Mouse (Mus musculus) heart, adult 10 weeks (tissue): ENCODE results near the gene Zbtb33. TPM values are rescaled to one million over a fixed set of nuclear protein-coding genes. Genes with fewer than 3 reads are reported as not detected.

Source experiments
- polyA plus RNA-seq: library from polyadenylated mRNA; stranded (reverse); fragments of 350-450 nt; fragmentation: Illumina TruSeq; extraction: RNeasy Lipid Tissue Mini Kit (QIAGEN cat#74804); gene quantifications from one replicate; pipeline ENCODE4 v1.2.3, GENCODE M21; 2014; ENCODE audit warnings: low read depth, low replicate concordance

The Zbtb33 gene
- 7.7 TPM for polyA plus RNA-seq

DNA sequence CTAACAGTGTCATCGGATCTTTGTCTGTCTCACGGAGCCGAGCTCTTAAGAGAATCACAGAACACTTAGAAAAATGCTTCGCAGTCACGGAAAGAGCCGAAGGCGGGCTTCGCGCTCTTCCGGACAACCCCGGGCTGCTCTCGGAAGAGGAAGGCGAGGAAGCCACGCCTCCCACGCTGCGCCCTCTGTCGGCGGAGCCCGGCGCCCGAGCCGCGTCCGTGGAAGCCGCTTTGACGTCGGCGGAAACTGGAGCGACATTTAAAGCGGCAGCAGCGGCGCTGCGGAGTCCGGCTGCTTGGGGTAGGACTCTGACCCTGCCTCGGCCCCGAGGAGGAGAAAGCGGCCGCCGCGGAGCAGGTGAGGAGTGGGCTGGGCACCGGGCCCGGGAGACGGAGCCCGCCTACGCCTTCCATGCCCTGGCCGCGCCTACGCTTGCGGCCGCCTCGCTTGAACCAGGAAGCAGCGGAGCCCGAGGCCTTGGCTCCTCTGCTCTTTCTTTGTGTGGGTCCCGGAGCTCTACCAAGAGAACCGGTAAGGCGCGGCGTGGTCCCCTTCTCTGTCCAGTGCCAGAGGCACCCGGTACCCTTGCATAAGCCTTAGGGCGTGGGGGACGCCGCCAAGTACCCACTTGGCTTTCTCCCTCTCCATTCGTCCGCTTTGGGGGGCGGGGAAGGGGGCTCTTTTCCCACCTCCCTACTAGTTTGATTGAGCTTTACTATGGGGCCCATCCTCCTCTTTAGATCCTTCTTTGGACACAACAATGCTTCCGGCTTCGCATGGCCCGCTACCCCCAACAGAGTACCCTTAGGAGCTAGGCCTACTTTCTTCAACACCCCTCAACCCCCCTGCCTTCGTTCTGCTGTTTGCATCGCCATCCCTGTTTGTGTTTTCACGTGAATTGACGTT is at the start of gene Zbtb33:
Zbtb33 (plus strand) TSS at position 242 of the 906 bp plus-strand sequence.

Other genes with a start within 250 kb of the Zbtb33 start
- gene Btg1-ps1, start 171.0 kb upstream of the Zbtb33 start, polyA plus RNA-seq = not detected
- not detected for gene Btg1-ps2, start 146.7 kb upstream of the Zbtb33 start, polyA plus RNA-seq
- not detected for gene Rhox10, start 123.3 kb upstream of the Zbtb33 start, polyA plus RNA-seq
- not detected for gene Rhox11, start 104.7 kb upstream of the Zbtb33 start, polyA plus RNA-seq
- gene Rhox12, start 78.9 kb upstream of the Zbtb33 start, polyA plus RNA-seq = not detected
- gene Rhox13, start 68.6 kb upstream of the Zbtb33 start, polyA plus RNA-seq = not detected
- 0.52 TPM for gene Tmem255a, start 62.6 kb downstream of the Zbtb33 start, polyA plus RNA-seq
- 0.10 TPM for gene Atp1b4, start 126.4 kb downstream of the Zbtb33 start, polyA plus RNA-seq